In the genomic region with DNA sequence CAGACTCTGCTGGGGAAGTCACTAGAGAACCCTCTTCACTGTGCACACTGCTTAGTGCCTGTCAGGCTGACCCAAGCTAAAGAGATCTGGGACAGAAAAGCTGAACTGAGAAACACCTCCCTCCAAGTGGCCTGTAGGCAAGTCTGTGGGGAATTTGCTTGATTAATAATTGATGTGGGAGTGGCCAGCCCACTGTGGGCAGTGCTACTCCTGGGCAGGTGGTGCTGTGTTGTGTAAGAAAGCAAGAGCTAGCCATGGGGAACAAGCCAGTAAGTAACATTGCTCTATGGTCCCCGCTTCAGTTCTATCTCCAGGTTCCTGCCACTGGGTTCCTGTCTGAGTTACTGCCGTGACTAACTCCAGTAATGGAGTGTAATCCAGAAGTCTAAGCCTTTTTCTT, we compare ENCODE assay signal across 21 mouse cellular contexts.
"Had no signal": no experiment of that assay in that cellular context is flagged by ENCODE, and none has a peak within 500 bp of the region (broad histone marks: within the 10 kb centered on the region; RNA-seq: fewer than 3 reads in every experiment).

No protein-coding gene starts in this region.

- ATAC-seq: hindbrain, embryonic 16.5 days; intestine, embryonic 16.5 days; midbrain, embryonic 13.5 days; midbrain, embryonic 16.5 days had no signal

- DNase-seq: layer of hippocampus, adult 9-11 months; liver; liver, embryonic 13.5 days; lung, postnatal 10 days; lung, postnatal 36 days; retina, postnatal 1 day; thymus, adult 2 months; thymus, postnatal 14 days had no signal

- H3K4me3 ChIP-seq: layer of hippocampus, adult 2 months; limb, embryonic 10.5 days; limb, embryonic 13.5 days; liver, embryonic 13.5 days; lung, embryonic 15.5 days; megakaryocyte, embryonic 14.5 days; midbrain, embryonic 10.5 days; midbrain, embryonic 13.5 days; myocyte; neural tube, embryonic 13.5 days had no signal

- H3K27me3 ChIP-seq: limb, embryonic 13.5 days; liver, embryonic 13.5 days; lung, embryonic 15.5 days; midbrain, embryonic 13.5 days; neural tube, embryonic 13.5 days had no signal

- H3K27ac ChIP-seq: layer of hippocampus, adult 2 months; limb, embryonic 10.5 days; limb, embryonic 13.5 days; liver, embryonic 13.5 days; lung, embryonic 15.5 days; midbrain, embryonic 10.5 days; midbrain, embryonic 13.5 days; neural tube, embryonic 13.5 days; stomach, postnatal 0 days had no signal

- H3K36me3 ChIP-seq: limb, embryonic 13.5 days; liver, embryonic 13.5 days; lung, embryonic 15.5 days; midbrain, embryonic 10.5 days; midbrain, embryonic 13.5 days; neural tube, embryonic 13.5 days had no signal

- H3K4me2 ChIP-seq: limb, embryonic 13.5 days; liver, embryonic 13.5 days; lung, embryonic 15.5 days; midbrain, embryonic 13.5 days; neural tube, embryonic 13.5 days had no signal

- H3K9me3 ChIP-seq: limb, embryonic 10.5 days; limb, embryonic 13.5 days; liver, embryonic 13.5 days; lung, embryonic 15.5 days; midbrain, embryonic 10.5 days; midbrain, embryonic 13.5 days; neural tube, embryonic 13.5 days had no signal

- H3K9ac ChIP-seq: limb, embryonic 13.5 days; liver, embryonic 13.5 days; lung, embryonic 15.5 days; midbrain, embryonic 13.5 days; neural tube, embryonic 13.5 days had no signal

- H3K4me1 ChIP-seq: limb, embryonic 13.5 days; liver, embryonic 13.5 days; midbrain, embryonic 13.5 days; neural tube, embryonic 13.5 days had no signal
